Mouse (Mus musculus): Measurements from ENCODE around the gene Reep3.

DNA sequence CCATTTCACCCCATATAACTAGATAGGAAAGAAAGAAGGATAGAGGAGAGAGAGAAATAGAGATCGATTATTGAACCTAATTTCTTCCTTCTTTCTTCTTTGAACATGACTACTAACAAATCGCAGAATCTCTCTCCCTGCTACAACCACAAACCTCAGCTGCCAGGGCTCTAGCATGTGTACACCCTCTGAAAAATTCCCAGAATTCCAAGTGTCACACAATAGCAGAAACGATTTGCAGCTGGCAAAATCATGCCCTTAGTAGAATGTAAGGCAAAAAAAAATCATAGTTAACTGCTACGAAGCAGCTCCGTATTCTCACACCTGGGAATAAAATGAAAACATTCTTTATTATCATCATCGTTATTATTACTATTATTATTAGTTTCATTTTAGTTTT is 122.9 kb downstream of the Reep3 start:
- no peak for TF ChIP-seq CTCF (IDR thresholded peaks at IDR 0.05; ENCODE audit: extremely low read depth, insufficient read depth, insufficient read length, insufficient replicate concordance)
- no peak for TF ChIP-seq POLR2A (IDR thresholded peaks at IDR 0.05; ENCODE audit: low read depth, low read length)
